Comparison of ENCODE assay signal across 20 mouse cellular contexts in the genomic region with DNA sequence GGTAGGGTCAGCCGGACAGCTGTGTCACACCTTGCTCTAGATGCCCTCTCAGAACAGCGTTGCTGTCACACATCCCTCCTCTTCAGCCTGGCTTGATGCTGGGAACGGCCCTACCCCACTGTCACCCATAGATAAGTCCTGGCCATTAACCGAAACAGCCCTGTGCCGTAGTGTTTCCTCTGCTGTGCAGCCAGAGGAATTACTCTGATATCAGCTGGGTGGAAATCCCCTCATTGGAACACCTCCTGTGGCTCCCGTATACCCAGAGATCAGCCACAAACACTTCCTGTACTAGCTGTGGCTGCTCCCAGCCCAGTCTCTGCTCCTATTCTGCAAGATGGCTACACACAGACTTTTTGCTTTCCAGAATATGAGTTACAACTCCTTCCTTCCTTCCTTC.
"Had no signal": no experiment of that assay in that cellular context is flagged by ENCODE, and none has a peak within 500 bp of the region (broad histone marks: within the 10 kb centered on the region; RNA-seq: fewer than 3 reads in every experiment).

No protein-coding gene starts in this region.

- H3K36me3 ChIP-seq: kidney, embryonic 15.5 days; liver, embryonic 13.5 days; midbrain, embryonic 12.5 days; midbrain, embryonic 15.5 days; neural tube, embryonic 13.5 days had no signal

- ATAC-seq: intestine, postnatal 0 days; midbrain, embryonic 15.5 days had no signal

- H3K27me3 ChIP-seq: kidney, embryonic 15.5 days; liver, embryonic 13.5 days; midbrain, embryonic 12.5 days; midbrain, embryonic 15.5 days; neural tube, embryonic 13.5 days had no signal

- H3K4me2 ChIP-seq: kidney, embryonic 15.5 days; liver, embryonic 13.5 days; midbrain, embryonic 12.5 days; midbrain, embryonic 15.5 days; neural tube, embryonic 13.5 days had no signal

- H3K4me1 ChIP-seq: kidney, embryonic 15.5 days; midbrain, embryonic 12.5 days; midbrain, embryonic 15.5 days; neural tube, embryonic 13.5 days had no signal

- DNase-seq: kidney, adult 2 months; kidney, postnatal 10 days; kidney, postnatal 36 days; layer of hippocampus, postnatal 36 days; liver, embryonic 13.5 days; lung, adult 2 months; lung, postnatal 14 days; lung, postnatal 4 days; right cerebral cortex, adult 18-20 months; right cerebral cortex, postnatal 14 days; right cerebral cortex, postnatal 4 days; thymus, postnatal 25 days had no signal

- H3K9ac ChIP-seq: kidney, embryonic 15.5 days; liver, embryonic 13.5 days; midbrain, embryonic 12.5 days; midbrain, embryonic 15.5 days; neural tube, embryonic 13.5 days had no signal

- H3K4me3 ChIP-seq: kidney, embryonic 15.5 days; left cerebral cortex, adult 2 months; liver, embryonic 13.5 days; midbrain, embryonic 12.5 days; midbrain, embryonic 15.5 days; myocyte; neural tube, embryonic 13.5 days had no signal

- H3K9me3 ChIP-seq: kidney, embryonic 15.5 days; liver, embryonic 13.5 days; midbrain, embryonic 12.5 days; midbrain, embryonic 15.5 days; neural tube, embryonic 13.5 days had no signal

- H3K27ac ChIP-seq: kidney, embryonic 15.5 days; left cerebral cortex, adult 2 months; liver, embryonic 13.5 days; midbrain, embryonic 12.5 days; midbrain, embryonic 15.5 days; neural tube, embryonic 13.5 days; stomach, postnatal 0 days had no signal
